Mouse (Mus musculus): Measurements from ENCODE around the gene Ano1. TPM values are rescaled to one million over a fixed set of nuclear protein-coding genes. Genes with fewer than 3 reads are reported as not detected.

Ano1 gene
- polyA plus RNA-seq, 1 experiment from 2014 or later, result 48.8 TPM

DNA sequence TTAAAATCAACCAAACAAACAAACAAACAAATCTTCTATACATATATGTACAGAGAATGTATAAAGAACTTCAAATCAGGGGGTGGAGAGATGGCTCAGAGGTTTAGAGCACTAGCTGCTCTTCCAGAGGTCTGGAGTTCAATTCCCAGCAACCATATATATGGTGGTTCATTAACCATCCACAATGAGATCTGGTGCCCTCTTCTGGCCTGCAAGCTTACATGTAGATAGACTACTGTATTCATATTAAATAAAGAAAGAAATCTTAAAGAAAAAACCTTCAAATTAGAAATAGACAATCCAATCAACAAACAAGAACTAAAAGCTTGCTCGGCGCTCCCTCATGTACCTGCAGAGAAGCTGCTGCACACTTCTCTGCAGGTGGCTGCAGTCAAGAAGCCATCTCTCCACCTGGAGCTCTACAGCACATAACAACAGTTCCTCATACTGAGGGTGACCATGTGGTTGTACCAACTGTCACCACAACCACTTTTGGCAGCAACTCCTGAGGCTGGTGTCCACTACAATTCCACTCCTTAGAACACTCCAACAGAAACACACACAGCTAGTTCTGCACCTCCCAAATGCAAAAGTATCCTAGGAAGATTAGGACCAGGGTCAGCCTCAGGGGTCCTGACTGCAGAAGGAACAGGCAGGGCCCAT, 201.7 kb downstream of the Ano1 start:
- WGBS, result 95% methylated on average over 2 of the region's 2 CpGs
- no peaks in the 10 kb centered on the region for H3K9me3 ChIP-seq (ENCODE audit: control insufficient read depth, low read length)
- H3K27me3 ChIP-seq (ENCODE audit: control insufficient read depth, insufficient read depth, low read length), result no peaks in the 10 kb centered on the region
- H3K36me3 ChIP-seq (ENCODE audit: control insufficient read depth, insufficient read depth, low read length), result peaks cover 30% of the 10 kb centered on the region
- peaks cover 9% of the 10 kb centered on the region for H3K4me1 ChIP-seq (ENCODE audit: control insufficient read depth, insufficient read depth, low read length)
- ATAC-seq (ENCODE audit: low FRiP score, low TSS enrichment), result no peak
- H3K4me3 ChIP-seq (ENCODE audit: low read length), result no peak overlapping the region
- H3K27ac ChIP-seq (ENCODE audit: low read depth, low read length), result no peak overlapping the region
- no peak overlapping the region for H3K4me2 ChIP-seq (replicated peaks; ENCODE audit: low read depth, low read length)
- no peak overlapping the region for H3K9ac ChIP-seq (ENCODE audit: low read depth, low read length)

DNA sequence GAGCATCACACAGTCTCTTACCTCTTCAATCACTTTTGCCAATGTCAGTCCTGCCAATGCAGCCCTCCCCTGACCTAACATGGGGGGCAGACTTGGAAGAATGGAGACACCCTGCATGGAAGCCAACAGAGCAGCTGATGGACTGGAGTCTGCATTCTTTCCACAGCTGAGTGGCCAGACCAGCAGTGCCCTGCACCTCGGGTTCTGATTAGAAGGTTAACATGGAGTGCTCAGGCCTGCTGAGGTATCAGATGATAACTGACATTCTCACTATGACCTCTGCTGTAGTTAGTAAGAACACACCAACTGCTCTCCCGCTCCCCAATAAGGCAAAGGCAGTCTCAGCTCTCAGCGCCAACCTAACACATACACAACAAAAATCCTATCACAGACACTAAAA, 206.5 kb downstream of the Ano1 start:
- H3K9ac ChIP-seq (ENCODE audit: low read depth, low read length), result no peak overlapping the region
- H3K27ac ChIP-seq (ENCODE audit: low read depth, low read length), result no peak overlapping the region
- no peak overlapping the region for H3K4me3 ChIP-seq (ENCODE audit: low read length)
- no peak overlapping the region for H3K4me2 ChIP-seq (replicated peaks; ENCODE audit: low read depth, low read length)
- WGBS, result 69% methylated on average over 3 of the region's 3 CpGs
- ATAC-seq (ENCODE audit: low FRiP score, low TSS enrichment), result no peak
- no peaks in the 10 kb centered on the region for H3K9me3 ChIP-seq (ENCODE audit: control insufficient read depth, low read length)
- peaks cover 10% of the 10 kb centered on the region for H3K36me3 ChIP-seq (ENCODE audit: control insufficient read depth, insufficient read depth, low read length)
- H3K4me1 ChIP-seq (ENCODE audit: control insufficient read depth, insufficient read depth, low read length), result no peaks in the 10 kb centered on the region
- no peaks in the 10 kb centered on the region for H3K27me3 ChIP-seq (ENCODE audit: control insufficient read depth, insufficient read depth, low read length)

DNA sequence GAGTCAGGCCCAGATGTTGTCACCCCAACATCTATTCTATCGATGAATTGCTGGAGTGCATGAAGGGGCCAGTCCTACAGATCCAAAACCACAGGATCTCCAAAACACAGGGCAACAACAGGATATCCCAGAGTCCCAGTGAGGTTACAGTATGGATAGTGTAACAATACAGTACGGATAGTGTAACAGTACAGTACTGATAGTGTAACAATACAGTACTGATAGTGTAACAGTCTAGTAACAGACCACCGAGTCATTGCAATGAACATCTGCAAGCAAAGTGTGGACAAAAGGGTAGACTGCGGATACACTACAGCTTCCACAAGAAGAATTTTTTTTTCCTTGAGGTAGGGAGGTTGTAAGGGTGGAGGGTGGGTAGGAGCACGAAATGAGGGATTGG, 210.4 kb downstream of the Ano1 start:
- no peak overlapping the region for H3K27ac ChIP-seq (ENCODE audit: low read depth, low read length)
- WGBS, result 96% methylated on average over 5 of the region's 5 CpGs

GRCm38 (mm10) chr7:144539146-144539545, 212.6 kb downstream of the Ano1 start:
- peaks cover 3% of the 10 kb centered on the region; the same call in 1 of the 2 replicates for H3K4me1 ChIP-seq (ENCODE audit: control insufficient read depth, insufficient read depth, low read length)
- H3K4me2 ChIP-seq (replicated peaks; ENCODE audit: low read depth, low read length), result no peak overlapping the region
- no peaks in the 10 kb centered on the region for H3K27me3 ChIP-seq (ENCODE audit: control insufficient read depth, insufficient read depth, low read length)
- H3K36me3 ChIP-seq (ENCODE audit: control insufficient read depth, insufficient read depth, low read length), result peaks cover 3% of the 10 kb centered on the region; the same call in 1 of the 2 replicates
- no peak overlapping the region for H3K27ac ChIP-seq (ENCODE audit: low read depth, low read length)
- H3K9me3 ChIP-seq (ENCODE audit: control insufficient read depth, low read length), result no peaks in the 10 kb centered on the region
- H3K4me3 ChIP-seq (ENCODE audit: low read length), result no peak overlapping the region
- H3K9ac ChIP-seq (ENCODE audit: low read depth, low read length), result no peak overlapping the region
- 80% methylated on average over 2 of the region's 2 CpGs for WGBS
- ATAC-seq (ENCODE audit: low FRiP score, low TSS enrichment), result no peak

More for the DNA sequence above, 210.4 kb downstream of the Ano1 start:
- Histone ChIP-seq H3K4me1 (ENCODE audit: control insufficient read depth, insufficient read depth, low read length) (peaks cover 3% of the 10 kb centered on the region; the same call in 1 of the 2 replicates), H3K4me3 (ENCODE audit: low read length) (no peak overlapping the region), H3K27me3 (ENCODE audit: control insufficient read depth, insufficient read depth, low read length) (no peaks in the 10 kb centered on the region), H3K36me3 (ENCODE audit: control insufficient read depth, insufficient read depth, low read length) (peaks cover 3% of the 10 kb centered on the region; the same call in 1 of the 2 replicates), H3K9me3 (ENCODE audit: control insufficient read depth, low read length) (no peaks in the 10 kb centered on the region), H3K4me2 (replicated peaks; ENCODE audit: low read depth, low read length) (no peak overlapping the region), H3K9ac (ENCODE audit: low read depth, low read length) (no peak overlapping the region)
- no peak for ATAC-seq (ENCODE audit: low FRiP score, low TSS enrichment)

Other genes starting within 250 kb of the Ano1 start
- gene Ppfia1, start 198.2 kb downstream of the Ano1 start, polyA plus RNA-seq (2014; fragmentation: Nextera tagmentation; extraction: Ambion mirVana), result 31.1 and 51.5 TPM in 2 replicates
- 10.9 and 15.2 TPM in 2 replicates for gene Fadd, start 169.5 kb downstream of the Ano1 start, polyA plus RNA-seq (2014; fragmentation: Nextera tagmentation; extraction: Ambion mirVana)
- 0.18 and 0.70 TPM in 2 replicates for gene Fgf3, start 86.1 kb upstream of the Ano1 start, polyA plus RNA-seq (2014; fragmentation: Nextera tagmentation; extraction: Ambion mirVana)
- not detected in 2 replicates for gene Fgf4, start 95.4 kb upstream of the Ano1 start, polyA plus RNA-seq (2014; fragmentation: Nextera tagmentation; extraction: Ambion mirVana)
- 2.2 and 2.5 TPM in 2 replicates for gene Fgf15, start 144.6 kb upstream of the Ano1 start, polyA plus RNA-seq (2014; fragmentation: Nextera tagmentation; extraction: Ambion mirVana)
- gene LTO1, start 163.1 kb upstream of the Ano1 start, polyA plus RNA-seq (2014; fragmentation: Nextera tagmentation; extraction: Ambion mirVana), result 19.2 and 20.3 TPM in 2 replicates
- gene Ccnd1, start 188.0 kb upstream of the Ano1 start, polyA plus RNA-seq (2014; fragmentation: Nextera tagmentation; extraction: Ambion mirVana), result 231 and 315 TPM in 2 replicates